Mouse (Mus musculus): ENCODE data around the gene Grn. TPM values are rescaled to one million over a fixed set of nuclear protein-coding genes. Genes with fewer than 3 reads are reported as not detected.
A peak's percentile ranks its signal among the peaks of the same experiment; 100 is the strongest.
"Not testable (repeated sequence)": the region's sequence is repeated elsewhere in the genome, so short reads cannot be mapped to it uniquely, and the experiment has no call there.

Gene Grn
- 100 to 1,000 TPM; 156 to 181 TPM for total RNA-seq (2021)
- long read RNA-seq, experiment 1, transcript Grn-201 (13 exons, 2,340 nt): major isoform, 101 of 144 reads
- long read RNA-seq, experiment 1, partial matches to known transcripts: 31 of 144 reads
- long read RNA-seq, experiment 1, other reads (novel, unspliced or antisense): 12 of 144 reads
- long read RNA-seq, experiment 2, transcript Grn-201 (13 exons, 2,340 nt): major isoform, 172 of 293 reads
- long read RNA-seq, experiment 2, partial matches to known transcripts: 104 of 293 reads
- long read RNA-seq, experiment 2, other reads (novel, unspliced or antisense): 17 of 293 reads

- peak; percentile 77 to 79 for DNase-seq (ENCODE audit: low spot score in 2 of 2)
These were observed at the start of gene Grn for GRCm38 (mm10) chr11:102430121-102431017. Gene Grn, plus strand, starts transcription at chr11:102430315.

GRCm38 (mm10) chr11:102381341-102382100 lies 48.6 kb upstream of the Grn start:
- no peak for DNase-seq (ENCODE audit: low spot score in 2 of 2)

- DNase-seq (ENCODE audit: low spot score in 2 of 2): no peak
These were observed 47.3 kb upstream of the Grn start for GRCm38 (mm10) chr11:102382794-102383193.

GRCm38 (mm10) chr11:102383365-102384136 lies 46.6 kb upstream of the Grn start:
- DNase-seq (ENCODE audit: low spot score in 2 of 2): no peak

GRCm38 (mm10) chr11:102384418-102384817 lies 45.7 kb upstream of the Grn start:
- no peak for DNase-seq (ENCODE audit: low spot score in 2 of 2)

GRCm38 (mm10) chr11:102385075-102385474 lies 45.0 kb upstream of the Grn start:
- DNase-seq (ENCODE audit: low spot score in 2 of 2): no peak

GRCm38 (mm10) chr11:102386121-102386520 lies 44.0 kb upstream of the Grn start:
- DNase-seq (ENCODE audit: low spot score in 2 of 2): no peak

- not testable (repeated sequence) for DNase-seq (ENCODE audit: low spot score in 2 of 2)
These were observed 40.7 kb upstream of the Grn start for GRCm38 (mm10) chr11:102389436-102389835.

GRCm38 (mm10) chr11:102392441-102393237 lies 37.5 kb upstream of the Grn start:
- no peak for DNase-seq (ENCODE audit: low spot score in 2 of 2)

GRCm38 (mm10) chr11:102393238-102393634 lies 36.9 kb upstream of the Grn start, which contains the start of gene Rundc3a:
Gene Rundc3a, plus strand, starts transcription at chr11:102393403.
- DNase-seq (ENCODE audit: low spot score in 2 of 2): peak; percentile 86 to 89

- DNase-seq (ENCODE audit: low spot score in 2 of 2): no peak
These were observed 36.2 kb upstream of the Grn start for GRCm38 (mm10) chr11:102393719-102394420.

GRCm38 (mm10) chr11:102394421-102395124 lies 35.5 kb upstream of the Grn start:
- DNase-seq (ENCODE audit: low spot score in 2 of 2): no peak

- no peak for DNase-seq (ENCODE audit: low spot score in 2 of 2)
These were observed 34.9 kb upstream of the Grn start for GRCm38 (mm10) chr11:102395250-102395649.

- no peak for DNase-seq (ENCODE audit: low spot score in 2 of 2)
These were observed 33.9 kb upstream of the Grn start for GRCm38 (mm10) chr11:102396263-102396662.

GRCm38 (mm10) chr11:102396671-102397141 lies 33.4 kb upstream of the Grn start:
- DNase-seq (ENCODE audit: low spot score in 2 of 2): no peak

- no peak for DNase-seq (ENCODE audit: low spot score in 2 of 2)
These were observed 31.9 kb upstream of the Grn start for GRCm38 (mm10) chr11:102398007-102398825.

GRCm38 (mm10) chr11:102399107-102399506 lies 31.0 kb upstream of the Grn start:
- no peak for DNase-seq (ENCODE audit: low spot score in 2 of 2)

Data from adrenal gland, adult 18-20 months (tissue).